Mouse (Mus musculus) midbrain, postnatal 0 days (tissue): Measurements from ENCODE around the gene Mfsd10. TPM values are rescaled to one million over a fixed set of nuclear protein-coding genes. Genes with fewer than 3 reads are reported as not detected.

ENCODE experiments used
- ATAC-seq: fragments of 200-750 bp; cut with Nextera tagmentation; 2 replicates; pipeline ENCODE4 v1.8.0; 2017; ENCODE audit warnings: moderate number of reproducible peaks, mild to moderate bottlenecking, moderate TSS enrichment, moderate library complexity; ENCODE audit not compliant: low FRiP score
- DNase-seq: peaks from one replicate; pipeline ENCODE4 v3.0.0-alpha.2; 2015; ENCODE audit warnings: low spot score
- H3K27ac ChIP-seq: fragments of 300-500 bp; sonication (generic); 2 replicates; pipeline ENCODE4 v1.5.1; 2014; ENCODE audit warnings: low read depth, mild to moderate bottlenecking, low read length, mixed read lengths
- H3K27me3 ChIP-seq: fragments of 300-500 bp; sonication (generic); 2 replicates; pipeline ENCODE4 v1.6.1; 2014; ENCODE audit warnings: low read length, control low read depth, mixed read lengths; ENCODE audit not compliant: insufficient read depth
- H3K36me3 ChIP-seq: fragments of 300-500 bp; sonication (generic); 2 replicates; pipeline ENCODE4 v1.6.1; 2014; ENCODE audit warnings: low read length, control low read depth, mixed read lengths; ENCODE audit not compliant: insufficient read depth
- H3K4me1 ChIP-seq: fragments of 300-500 bp; sonication (generic); 2 replicates; pipeline ENCODE4 v1.6.1; 2014; ENCODE audit warnings: mild to moderate bottlenecking, control low read depth, antibody characterized with exemption, low read length, mixed read lengths; ENCODE audit not compliant: insufficient read depth
- H3K4me2 ChIP-seq: fragments of 300-500 bp; sonication (generic); 2 replicates; pipeline ENCODE4 v1.6.1; 2014; ENCODE audit warnings: low read depth, mild to moderate bottlenecking, low read length, mixed read lengths; ENCODE audit not compliant: poor library complexity, severe bottlenecking
- H3K4me3 ChIP-seq: fragments of 300-500 bp; sonication (generic); 2 replicates; pipeline ENCODE4 v1.5.1; 2014; ENCODE audit warnings: low read depth, mild to moderate bottlenecking, low read length, moderate library complexity
- H3K9ac ChIP-seq: fragments of 300-500 bp; sonication (generic); replicated peaks from 2 replicates; pipeline ENCODE4 v1.6.1; 2014; ENCODE audit warnings: mild to moderate bottlenecking, low read length, moderate library complexity, mixed read lengths; ENCODE audit not compliant: poor library complexity, severe bottlenecking
- H3K9me3 ChIP-seq: fragments of 300-500 bp; sonication (generic); 2 replicates; pipeline ENCODE4 v1.6.1; 2016; ENCODE audit warnings: low read length, control low read depth
- CTCF ChIP-seq: IDR thresholded peaks from 2 replicates; pipeline ENCODE4 v1.5.1; 2016; ENCODE audit warnings: antibody characterized with exemption, mild to moderate bottlenecking
- WGBS: fragments of 180-500 bp; shearing (Covaris S2); extraction: QIAGEN DNeasy Blood & Tissue Kit; methylation state at CpG from one replicate; pipeline ENCODE4 v1.1.7; 2014; 5-methylcytosine and 5-hydroxymethylcytosine counted together
- polyA plus RNA-seq: library from polyadenylated mRNA; unstranded; fragments of >200 nt; fragmentation: Nextera tagmentation; extraction: Ambion mirVana; gene quantifications from 2 replicates; pipeline ENCODE4 v1.2.1, GENCODE M21; 2015
- total RNA-seq: library from RNA; depleted of rRNA; stranded (reverse); fragments of >200 nt; gene quantifications from 2 replicates; pipeline ENCODE4 v1.2.3, GENCODE M21; 2014; rRNA removed

Gene Mfsd10
- total and polyA plus RNA-seq, 2 experiments from 2014 or later = 90.9 to 95.7 TPM

DNA sequence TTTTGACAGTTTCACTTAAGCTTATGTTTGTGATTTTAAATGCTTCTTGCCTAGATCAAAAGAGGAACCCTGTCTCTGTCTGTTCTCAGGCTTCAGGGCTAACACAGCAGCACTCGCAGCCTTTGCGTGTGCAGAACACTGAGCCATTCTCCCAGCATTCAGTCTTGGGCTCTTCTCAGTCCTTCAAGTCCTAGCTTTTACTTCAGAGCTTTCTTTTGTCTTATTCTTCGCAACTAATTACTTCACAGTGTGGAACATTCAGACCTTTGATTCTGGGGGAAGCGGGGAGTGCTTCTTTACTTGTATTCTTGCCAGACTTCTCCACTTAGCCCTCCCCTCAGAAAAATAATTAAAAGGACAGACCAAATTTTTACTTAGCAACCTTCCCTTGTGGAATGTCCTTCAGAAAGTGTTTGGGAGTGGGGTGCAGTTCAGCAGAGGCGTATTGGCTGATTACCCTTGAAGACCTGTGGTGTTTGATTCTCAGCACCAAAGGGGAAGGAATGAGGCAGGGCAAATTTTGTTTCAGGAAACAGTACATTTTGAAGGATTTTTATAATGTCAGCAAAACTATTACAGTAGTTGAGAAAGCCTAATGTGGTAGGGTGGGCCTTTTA is 45.5 kb downstream of the Mfsd10 start:
- ATAC-seq = no peak
- 28% methylated on average over 5 of the region's 5 CpGs for WGBS

DNA sequence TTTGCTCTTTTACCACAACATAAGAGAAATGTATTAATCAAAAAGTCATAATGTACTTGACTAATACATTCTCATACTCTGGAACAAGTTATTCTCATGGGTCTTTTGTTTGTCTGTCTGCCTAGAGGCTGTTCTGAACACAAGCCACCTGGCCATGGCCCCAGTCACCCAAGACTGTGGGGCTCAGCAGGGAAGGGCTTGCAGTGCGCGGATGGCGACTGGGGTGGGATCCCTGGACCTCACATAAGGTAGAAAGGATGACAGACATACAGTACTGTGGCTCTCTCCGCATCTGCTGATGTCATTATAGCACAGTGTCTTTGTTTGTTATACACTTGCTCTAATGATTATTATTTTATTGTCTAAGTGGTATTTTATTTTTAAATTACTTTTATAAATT is 46.3 kb downstream of the Mfsd10 start:
- H3K4me1 ChIP-seq = no peaks in the 10 kb centered on the region
- TF ChIP-seq CTCF = no peak
- DNase-seq (no peak), ATAC-seq (no peak)
- 41% methylated on average over 4 of the region's 4 CpGs for WGBS
- H3K4me3 ChIP-seq = no peak overlapping the region
- no peak overlapping the region for H3K9ac ChIP-seq
- H3K4me2 ChIP-seq = no peak overlapping the region
- no peaks in the 10 kb centered on the region; the same call in 1 of the 2 replicates for H3K36me3 ChIP-seq
- H3K27me3 ChIP-seq = no peaks in the 10 kb centered on the region
- H3K9me3 ChIP-seq = no peaks in the 10 kb centered on the region
- no peak overlapping the region for H3K27ac ChIP-seq

More for the DNA sequence above, 45.5 kb downstream of the Mfsd10 start:
- Histone ChIP-seq H3K27ac (no peak overlapping the region), H3K27me3 (no peaks in the 10 kb centered on the region), H3K36me3 (no peaks in the 10 kb centered on the region; the same call in 1 of the 2 replicates), H3K9me3 (no peaks in the 10 kb centered on the region), H3K4me3 (no peak overlapping the region), H3K4me1 (no peaks in the 10 kb centered on the region), H3K4me2 (no peak overlapping the region), H3K9ac (no peak overlapping the region)
- DNase-seq = peak; percentile 46
- TF ChIP-seq CTCF = no peak

DNA sequence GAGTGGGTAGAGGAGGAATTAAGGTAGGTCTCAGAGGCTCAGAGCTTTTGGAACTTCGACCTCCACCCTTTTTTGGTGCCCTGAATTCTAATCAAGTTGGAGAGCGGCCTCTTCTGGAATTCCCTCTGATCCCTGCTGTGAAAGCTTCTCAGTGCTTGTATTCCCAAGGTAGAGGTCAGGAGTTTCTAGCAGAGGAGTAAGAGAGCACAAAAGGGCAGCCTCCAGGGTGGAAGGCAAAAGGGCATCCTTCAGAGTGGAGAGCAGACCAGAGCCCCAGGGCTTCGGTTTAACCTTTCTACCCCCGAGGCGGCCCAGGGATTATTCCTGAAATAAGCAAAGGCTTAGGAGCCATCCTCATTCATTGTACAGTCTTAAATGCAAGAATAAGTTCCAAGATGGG is 47.0 kb downstream of the Mfsd10 start:
- Histone ChIP-seq H3K9ac (no peak overlapping the region), H3K9me3 (no peaks in the 10 kb centered on the region), H3K36me3 (no peaks in the 10 kb centered on the region; the same call in 1 of the 2 replicates), H3K4me3 (no peak overlapping the region), H3K27me3 (no peaks in the 10 kb centered on the region), H3K27ac (no peak overlapping the region), H3K4me2 (no peak overlapping the region), H3K4me1 (no peaks in the 10 kb centered on the region)
- no peak for TF ChIP-seq CTCF
- ATAC-seq (no peak), DNase-seq (no peak)
- WGBS = 15% methylated on average over 5 of the region's 5 CpGs

DNA sequence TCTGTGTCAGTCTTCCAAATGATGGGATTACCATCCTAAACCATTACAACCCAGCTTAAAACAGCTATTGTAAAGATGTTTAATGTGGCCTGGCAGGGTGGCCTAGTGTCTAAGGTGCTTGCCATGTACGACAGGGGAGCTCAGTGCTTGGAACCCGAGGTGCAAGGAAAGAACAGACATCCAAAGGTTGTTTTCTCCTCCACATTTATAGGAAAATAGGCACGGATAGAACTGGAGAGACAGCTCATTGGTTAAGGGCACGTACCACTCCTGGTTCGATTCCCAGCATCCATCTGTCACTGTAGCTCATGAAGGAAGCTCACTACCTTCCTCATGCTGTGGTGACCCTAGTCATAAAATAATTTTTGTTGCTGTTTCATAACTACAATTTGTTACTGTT is 49.1 kb downstream of the Mfsd10 start:
- TF ChIP-seq CTCF = no peak
- Histone ChIP-seq H3K27ac (no peak overlapping the region), H3K27me3 (no peaks in the 10 kb centered on the region), H3K4me1 (no peaks in the 10 kb centered on the region), H3K9me3 (no peaks in the 10 kb centered on the region), H3K36me3 (no peaks in the 10 kb centered on the region), H3K4me2 (no peak overlapping the region), H3K9ac (no peak overlapping the region), H3K4me3 (no peak overlapping the region)
- WGBS = 72% methylated on average over 5 of the region's 5 CpGs
- no peak for DNase-seq
- no peak for ATAC-seq

DNA sequence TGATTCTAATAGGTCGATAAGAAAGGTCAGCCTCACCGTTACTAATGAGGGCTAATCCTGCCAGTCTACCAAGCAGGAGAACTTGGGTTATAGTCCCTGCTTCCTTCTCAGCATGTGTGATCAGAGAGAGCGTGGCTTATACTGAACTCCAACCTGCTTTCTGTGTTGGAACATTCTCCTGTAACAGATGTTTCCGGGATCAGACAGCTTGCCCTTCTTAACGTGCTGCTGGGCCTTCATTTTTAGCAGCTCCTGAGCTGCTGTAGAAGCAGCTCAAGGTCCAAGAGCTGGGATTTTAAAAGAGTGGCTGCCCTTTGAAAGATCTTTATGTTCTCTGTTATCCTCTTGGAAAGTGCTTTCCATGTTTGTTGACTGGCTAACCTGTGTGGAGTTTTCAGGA is 51.8 kb downstream of the Mfsd10 start:
- no peak overlapping the region for H3K4me2 ChIP-seq
- no peaks in the 10 kb centered on the region for H3K9me3 ChIP-seq
- no peak overlapping the region for H3K4me3 ChIP-seq
- 66% methylated on average over 5 of the region's 5 CpGs for WGBS
- H3K36me3 ChIP-seq = no peaks in the 10 kb centered on the region
- ATAC-seq (no peak), DNase-seq (no peak)
- no peaks in the 10 kb centered on the region for H3K4me1 ChIP-seq
- no peak overlapping the region for H3K9ac ChIP-seq
- no peaks in the 10 kb centered on the region for H3K27me3 ChIP-seq
- no peak overlapping the region for H3K27ac ChIP-seq
- TF ChIP-seq CTCF = no peak

Other genes with a start within 250 kb of the Mfsd10 start
- 10.3 and 12.8 TPM in 2 replicates for gene Tnip2, start 123.2 kb downstream of the Mfsd10 start, total RNA-seq
- 12.6 and 13.6 TPM in 2 replicates for gene Tnip2, start 123.2 kb downstream of the Mfsd10 start, polyA plus RNA-seq
- gene Sh3bp2, start 111.4 kb downstream of the Mfsd10 start, total RNA-seq = 35.5 and 44.1 TPM in 2 replicates
- 17.6 and 20.3 TPM in 2 replicates for gene Sh3bp2, start 111.4 kb downstream of the Mfsd10 start, polyA plus RNA-seq
- gene Add1, start 63.5 kb downstream of the Mfsd10 start, total RNA-seq = 284 and 301 TPM in 2 replicates
- gene Add1, start 63.5 kb downstream of the Mfsd10 start, polyA plus RNA-seq = 161 and 166 TPM in 2 replicates
- 9.9 and 17.8 TPM in 2 replicates for gene Nop14, start 22.9 kb upstream of the Mfsd10 start, total RNA-seq
- 19.4 and 22.1 TPM in 2 replicates for gene Nop14, start 22.9 kb upstream of the Mfsd10 start, polyA plus RNA-seq
- 3.0 and 4.2 TPM in 2 replicates for gene Grk4, start 23.2 kb upstream of the Mfsd10 start, total RNA-seq
- 4.2 and 4.8 TPM in 2 replicates for gene Grk4, start 23.2 kb upstream of the Mfsd10 start, polyA plus RNA-seq
- 39.9 and 43.6 TPM in 2 replicates for gene Htt, start 124.5 kb upstream of the Mfsd10 start, total RNA-seq
- 6.0 and 7.4 TPM in 2 replicates for gene Htt, start 124.5 kb upstream of the Mfsd10 start, polyA plus RNA-seq